Mouse (Mus musculus): ENCODE results near the gene Hist1h2bf. TPM values are rescaled to one million over a fixed set of nuclear protein-coding genes. Genes with fewer than 3 reads are reported as not detected.
"Not testable (repeated sequence)": the region's sequence is repeated elsewhere in the genome, so short reads cannot be mapped to it uniquely, and the experiment has no call there.

Gene Hist1h2bf
- total and polyA plus RNA-seq, 3 experiments: 2.2 to 1,093 TPM; not detected in 1

- H3K4me1 ChIP-seq (ENCODE audit: control insufficient read depth in 1 of 2, insufficient read depth in 2 of 2, low read length in 2 of 2): not testable (repeated sequence)
Measured at GRCm38 (mm10) chr13:23585442-23586098, 11.6 kb upstream of the Hist1h2bf start.

GRCm38 (mm10) chr13:23585029-23585441 lies 11.0 kb upstream of the Hist1h2bf start:
- H3K9me3 ChIP-seq (replicated peaks; ENCODE audit: insufficient read depth, low read length): no peaks in the 10 kb centered on the region
- peaks cover 0 to 10% of the 10 kb centered on the region in 2 experiments; a peak in 2 of 4 replicates for H3K4me1 ChIP-seq (ENCODE audit: control insufficient read depth in 1 of 2, insufficient read depth in 2 of 2, low read length in 2 of 2)
- peak overlapping the region; percentile 51 to 60 for H3K4me3 ChIP-seq (ENCODE audit: control insufficient read depth in 1 of 2, insufficient read depth in 1 of 2, low read depth in 2 of 2, low read length in 2 of 2)
- peak; percentile 91 for DNase-seq (ENCODE audit: low read depth, low spot score)
- H3K27me3 ChIP-seq (ENCODE audit: control insufficient read depth in 1 of 2, insufficient read depth in 2 of 2, low read length in 2 of 2): no peaks in the 10 kb centered on the region
- H3K9ac ChIP-seq (ENCODE audit: control insufficient read depth, low read depth, low read length, poor library complexity, severe bottlenecking): peak overlapping the region; percentile 80
- H3K36me3 ChIP-seq (ENCODE audit: control insufficient read depth in 1 of 2, insufficient read depth in 2 of 2, low read length in 2 of 2): peaks cover 0 to 37% of the 10 kb centered on the region in 2 experiments; a peak in 2 of 4 replicates
- H3K79me2 ChIP-seq (ENCODE audit: control insufficient read depth, insufficient read depth, low read length, poor library complexity): no peaks in the 10 kb centered on the region; the same call in 1 of the 2 replicates
- 0 out of 2 replicates have a peak, but pooled peaks have one; percentile 97 for TF ChIP-seq POLR2AphosphoS5 (IDR thresholded peaks at IDR 0.05; ENCODE audit: borderline replicate concordance, low read depth, low read length)
- no peak for TF ChIP-seq RAD21 (IDR thresholded peaks at IDR 0.05; ENCODE audit: low read depth, low read length)
- peak in 1 of 2 experiments; percentile 79; a peak in 3 of 4 replicates for TF ChIP-seq POLR2A (IDR thresholded peaks at IDR 0.05; ENCODE audit: control insufficient read depth in 1 of 2, insufficient read depth in 1 of 2, low read depth in 1 of 2, low read length in 2 of 2, poor library complexity in 1 of 2)
- peak overlapping the region; percentile 98 for H3K27ac ChIP-seq (ENCODE audit: control insufficient read depth, low read depth, low read length)

More at GRCm38 (mm10) chr13:23585442-23586098, 11.6 kb upstream of the Hist1h2bf start:
- peak; percentile 95 for DNase-seq (ENCODE audit: low read depth, low spot score)
- Histone ChIP-seq H3K4me3 (ENCODE audit: control insufficient read depth in 1 of 2, insufficient read depth in 1 of 2, low read depth in 2 of 2, low read length in 2 of 2) (peak overlapping the region; percentile 51 to 60; a peak in 3 of 4 replicates), H3K36me3 (ENCODE audit: control insufficient read depth in 1 of 2, insufficient read depth in 2 of 2, low read length in 2 of 2) (peaks cover 0 to 32% of the 10 kb centered on the region in 2 experiments; a peak in 2 of 4 replicates), H3K27ac (ENCODE audit: control insufficient read depth, low read depth, low read length) (peak overlapping the region; percentile 98), H3K9ac (ENCODE audit: control insufficient read depth, low read depth, low read length, poor library complexity, severe bottlenecking) (peak overlapping the region; percentile 80)
- not testable (repeated sequence) for H3K9me3 ChIP-seq (replicated peaks; ENCODE audit: insufficient read depth, low read length); H3K79me2 ChIP-seq (ENCODE audit: control insufficient read depth, insufficient read depth, low read length, poor library complexity); H3K27me3 ChIP-seq (ENCODE audit: control insufficient read depth in 1 of 2, insufficient read depth in 2 of 2, low read length in 2 of 2)
- TF ChIP-seq UBTF (IDR thresholded peaks at IDR 0.05; ENCODE audit: borderline replicate concordance, insufficient read depth, low read depth, low read length) (peak; percentile 90; the same call in 1 of the 2 replicates), POLR2A (IDR thresholded peaks at IDR 0.05; ENCODE audit: control insufficient read depth in 1 of 2, insufficient read depth in 1 of 2, low read depth in 1 of 2, low read length in 2 of 2, poor library complexity in 1 of 2) (peak; percentile 91 to 98), TBP (IDR thresholded peaks at IDR 0.05; ENCODE audit: low read depth, low read length) (peak; percentile 99), POLR2AphosphoS5 (IDR thresholded peaks at IDR 0.05; ENCODE audit: borderline replicate concordance, low read depth, low read length) (peak; percentile 94; the same call in 1 of the 2 replicates)

- Histone ChIP-seq H3K79me2 (ENCODE audit: control insufficient read depth, insufficient read depth, low read length, poor library complexity) (no peaks in the 10 kb centered on the region; the same call in 1 of the 2 replicates), H3K4me1 (ENCODE audit: control insufficient read depth in 1 of 2, insufficient read depth in 2 of 2, low read length in 2 of 2) (peaks cover 0 to 10% of the 10 kb centered on the region in 2 experiments; a peak in 2 of 4 replicates), H3K36me3 (ENCODE audit: control insufficient read depth in 1 of 2, insufficient read depth in 2 of 2, low read length in 2 of 2) (peaks cover 0 to 37% of the 10 kb centered on the region in 2 experiments; a peak in 2 of 4 replicates), H3K27me3 (ENCODE audit: control insufficient read depth in 1 of 2, insufficient read depth in 2 of 2, low read length in 2 of 2) (no peaks in the 10 kb centered on the region), H3K9ac (ENCODE audit: control insufficient read depth, low read depth, low read length, poor library complexity, severe bottlenecking) (peak overlapping the region; percentile 80), H3K27ac (ENCODE audit: control insufficient read depth, low read depth, low read length) (peak overlapping the region; percentile 98), H3K9me3 (replicated peaks; ENCODE audit: insufficient read depth, low read length) (no peaks in the 10 kb centered on the region), H3K4me3 (ENCODE audit: control insufficient read depth in 1 of 2, insufficient read depth in 1 of 2, low read depth in 2 of 2, low read length in 2 of 2) (peak overlapping the region; percentile 51 to 60)
- DNase-seq (ENCODE audit: low read depth, low spot score): peak; percentile 73
- TF ChIP-seq KAT2A (conservative IDR thresholded peaks at IDR 0.05; ENCODE audit: low read depth, low read length) (no peak), ELF1 (IDR thresholded peaks at IDR 0.05; ENCODE audit: low read depth, low read length) (no peak), POLR2AphosphoS2 (IDR thresholded peaks at IDR 0.05; ENCODE audit: low read length) (no peak), TBP (IDR thresholded peaks at IDR 0.05; ENCODE audit: low read depth, low read length) (0 out of 2 replicates have a peak, but pooled peaks have one; percentile 35)
Measured at GRCm38 (mm10) chr13:23584331-23584730, 10.3 kb upstream of the Hist1h2bf start.

All from MEL (cell line).